Mouse (Mus musculus) CH12.LX (cell line): ENCODE results near the gene Zbtb20. TPM values are rescaled to one million over a fixed set of nuclear protein-coding genes. Genes with fewer than 3 reads are reported as not detected.

Experiments used
- DNase-seq: peaks from one replicate; pipeline ENCODE4 v3.0.0-alpha.2; 2013; ENCODE audit errors: extremely low read depth
- H3K27ac ChIP-seq: 2 replicates; pipeline ENCODE4 v1.5.1; 2012; ENCODE audit warnings: low read depth, mild to moderate bottlenecking, control low read depth, moderate library complexity; ENCODE audit not compliant: insufficient read depth
- H3K27me3 ChIP-seq: replicated peaks from 2 replicates; pipeline ENCODE3; 2012; ENCODE audit warnings: inconsistent platforms
- H3K36me3 ChIP-seq, 2 experiments: replicated peaks in 1 of 2; 2 replicates each; pipeline versions ENCODE3 to v1.6.1; 2012; ENCODE audit warnings: inconsistent platforms in 1 of 2, low read length in 1 of 2, mild to moderate bottlenecking in 1 of 2, mixed read lengths in 1 of 2, moderate library complexity in 1 of 2; ENCODE audit not compliant: control insufficient read depth in 1 of 2, insufficient read depth in 1 of 2
- H3K4me1 ChIP-seq, 2 experiments: 2 replicates each; pipeline ENCODE4 v1.6.1; 2012; ENCODE audit warnings: inconsistent platforms in 1 of 2, moderate library complexity in 1 of 2; ENCODE audit not compliant: insufficient read depth in 2 of 2, control insufficient read depth in 1 of 2
- H3K4me2 ChIP-seq: 2 replicates; pipeline ENCODE4 v1.6.1; 2012; ENCODE audit warnings: low read depth, mild to moderate bottlenecking, control low read depth; ENCODE audit not compliant: poor library complexity, insufficient read depth, severe bottlenecking
- H3K4me3 ChIP-seq, 3 experiments: fragments of 150-350 bp in 1 of 3; sonication (generic) in 1 of 3; replicated peaks in 1 of 3; 2 replicates each; pipeline versions ENCODE3 to v1.5.1; 2011 to 2012; ENCODE audit warnings: low read depth in 2 of 3, low read length in 2 of 3, mild to moderate bottlenecking in 2 of 3, moderate library complexity in 2 of 3, control low read depth in 1 of 3, improper control_type of control experiment in 1 of 3, inconsistent platforms in 1 of 3, mixed read lengths in 1 of 3; ENCODE audit not compliant: poor library complexity in 1 of 3
- H3K79me2 ChIP-seq: replicated peaks from 2 replicates; pipeline ENCODE4 v1.6.1; 2012; ENCODE audit warnings: mild to moderate bottlenecking, moderate library complexity; ENCODE audit not compliant: control insufficient read depth, poor library complexity, insufficient read depth, severe bottlenecking; ENCODE audit errors: extremely low read depth
- H3K9ac ChIP-seq: 2 replicates; pipeline ENCODE4 v1.6.1; 2012; ENCODE audit warnings: low read depth, mild to moderate bottlenecking, control low read depth, moderate library complexity; ENCODE audit not compliant: insufficient read depth
- H3K9me3 ChIP-seq: replicated peaks from 2 replicates; pipeline ENCODE3; 2012; ENCODE audit warnings: low read length, inconsistent platforms, mixed read lengths
- BHLHE40 ChIP-seq: IDR thresholded peaks from 2 replicates; pipeline ENCODE4 v1.6.1; 2011; ENCODE audit warnings: mild to moderate bottlenecking, low read depth, low read length, improper control_type of control experiment
- CHD2 ChIP-seq: IDR thresholded peaks from 2 replicates; pipeline ENCODE4 v1.6.1; 2011; ENCODE audit warnings: low read length, improper control_type of control experiment
- E2F4 ChIP-seq: IDR thresholded peaks from 2 replicates; pipeline ENCODE4 v1.6.1; 2011; ENCODE audit warnings: low read depth, low read length, improper control_type of control experiment; ENCODE audit not compliant: insufficient replicate concordance
- ELF1 ChIP-seq: IDR thresholded peaks from 2 replicates; pipeline ENCODE4 v1.6.1; 2014; ENCODE audit warnings: low read depth, mild to moderate bottlenecking, inconsistent platforms, low read length, improper control_type of control experiment
- ETS1 ChIP-seq: conservative IDR thresholded peaks from 2 replicates; pipeline ENCODE4 v1.6.1; 2012; ENCODE audit warnings: low read depth, mild to moderate bottlenecking, inconsistent platforms, low read length, improper control_type of control experiment, moderate library complexity
- GABPA ChIP-seq: IDR thresholded peaks from 2 replicates; pipeline ENCODE4 v1.6.1; 2012; ENCODE audit warnings: low read depth, low read length, improper control_type of control experiment, inconsistent platforms; ENCODE audit not compliant: insufficient replicate concordance
- JUN ChIP-seq: IDR thresholded peaks from 2 replicates; pipeline ENCODE4 v1.6.1; 2011; ENCODE audit warnings: low read depth, mild to moderate bottlenecking, low read length, improper control_type of control experiment, moderate library complexity; ENCODE audit not compliant: insufficient read depth
- JUND ChIP-seq: conservative IDR thresholded peaks from 2 replicates; pipeline ENCODE4 v1.6.1; 2011; ENCODE audit warnings: low read depth, low read length, improper control_type of control experiment
- KAT2A ChIP-seq: IDR thresholded peaks from 2 replicates; pipeline ENCODE4 v1.6.1; 2012; ENCODE audit warnings: low read length, improper control_type of control experiment, inconsistent platforms; ENCODE audit not compliant: insufficient replicate concordance
- MAFK ChIP-seq: IDR thresholded peaks from 2 replicates; pipeline ENCODE4 v1.6.1; 2011; ENCODE audit warnings: low read length, improper control_type of control experiment; ENCODE audit not compliant: insufficient replicate concordance
- MAX ChIP-seq: IDR thresholded peaks from 2 replicates; pipeline ENCODE4 v1.6.1; 2011; ENCODE audit warnings: low read length, improper control_type of control experiment
- MEF2A ChIP-seq: IDR thresholded peaks from 2 replicates; pipeline ENCODE4 v1.6.1; 2014; ENCODE audit warnings: low read depth, mild to moderate bottlenecking, inconsistent platforms, low read length, improper control_type of control experiment, borderline replicate concordance
- MXI1 ChIP-seq: IDR thresholded peaks from 2 replicates; pipeline ENCODE4 v1.6.1; 2011; ENCODE audit warnings: mild to moderate bottlenecking, low read depth, low read length, improper control_type of control experiment
- PAX5 ChIP-seq: IDR thresholded peaks from 2 replicates; pipeline ENCODE4 v1.6.1; 2012; ENCODE audit warnings: low read length, inconsistent platforms, mixed read lengths
- POLR2AphosphoS2 ChIP-seq: IDR thresholded peaks from 2 replicates; pipeline ENCODE4 v1.6.1; 2011; ENCODE audit warnings: low read depth, low read length, improper control_type of control experiment
- RAD21 ChIP-seq: IDR thresholded peaks from 2 replicates; pipeline ENCODE4 v1.6.1; 2011; ENCODE audit warnings: low read depth, mild to moderate bottlenecking, low read length, improper control_type of control experiment, moderate library complexity
- SIN3A ChIP-seq: IDR thresholded peaks from 2 replicates; pipeline ENCODE4 v1.6.1; 2012; ENCODE audit warnings: low read length, improper control_type of control experiment, inconsistent platforms
- SMC3 ChIP-seq: IDR thresholded peaks from 2 replicates; pipeline ENCODE4 v1.6.1; 2011; ENCODE audit warnings: low read depth, low read length, improper control_type of control experiment
- TCF12 ChIP-seq: IDR thresholded peaks from 2 replicates; pipeline ENCODE4 v1.6.1; 2014; ENCODE audit warnings: low read depth, mild to moderate bottlenecking, inconsistent platforms, low read length, improper control_type of control experiment
- UBTF ChIP-seq: IDR thresholded peaks from 2 replicates; pipeline ENCODE4 v1.6.1; 2012; ENCODE audit warnings: low read depth, mild to moderate bottlenecking, inconsistent platforms, low read length, improper control_type of control experiment, moderate library complexity
- USF1 ChIP-seq: IDR thresholded peaks from 2 replicates; pipeline ENCODE4 v1.6.1; 2014; ENCODE audit warnings: low read depth, mild to moderate bottlenecking, inconsistent platforms, low read length, improper control_type of control experiment
- ZC3H11A ChIP-seq: IDR thresholded peaks from 2 replicates; pipeline ENCODE4 v1.6.1; 2012; ENCODE audit warnings: low read depth, mild to moderate bottlenecking, inconsistent platforms, low read length, improper control_type of control experiment
- dilution Hi-C: fragments of 300-500 bp; cut with MboI; formaldehyde crosslinking; loops from 2 replicates; pipeline ENCODE4 v1.14.3; 2020; ENCODE audit warnings: low sequenced_read_pairs; ENCODE audit not compliant: extremely low pct_unique_long_range_greater_than_20kb, extremely low pct_ligation_motif_present
- in situ Hi-C: fragments of 300-500 bp; cut with MboI; formaldehyde crosslinking; loops from 3 replicates; pipeline ENCODE4 v1.14.3; 2019; ENCODE audit warnings: low sequenced_read_pairs, low pct_ligation_motif_present, low pct_unique_long_range_greater_than_20kb, mixed read lengths
- polyA plus RNA-seq: library from polyadenylated mRNA; unstranded; fragments of >175 nt; gene quantifications from 2 replicates; pipeline ENCODE4 v1.2.1, GENCODE M21; 2012; ENCODE audit warnings: low read depth; ENCODE audit not compliant: insufficient read length
- total RNA-seq, 2 experiments: library from RNA; depleted of rRNA; stranded (reverse); fragments of 300-350 nt in 1 of 2; fragments of >200 nt in 1 of 2; gene quantifications; 2 replicates each; pipeline ENCODE4 v1.2.3; 2012 to 2014

Gene Zbtb20
- total and polyA plus RNA-seq, 3 experiments: 24.9 to 58.0 (median 51.6) TPM

DNA sequence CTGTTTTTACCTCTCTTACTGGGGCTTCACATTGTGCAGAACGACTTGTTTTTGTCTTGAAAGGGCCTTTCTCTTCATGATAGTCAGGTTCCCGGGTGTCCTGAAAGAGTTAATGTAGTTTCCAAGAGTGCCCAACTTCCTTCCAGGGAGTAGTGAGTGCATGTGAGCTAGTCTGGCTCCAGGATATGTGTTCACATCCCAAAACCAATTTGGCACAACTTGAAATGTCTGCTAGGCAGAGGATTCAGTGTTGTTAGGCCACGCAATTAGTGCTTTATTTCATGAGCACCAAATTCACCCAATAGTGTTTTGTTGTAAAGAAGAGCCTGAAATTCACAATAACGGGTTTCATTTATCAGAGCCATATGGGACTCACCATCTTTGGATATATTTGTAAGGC is 45.8 kb downstream of the Zbtb20 start:
- Histone ChIP-seq H3K27ac (no peak overlapping the region), H3K36me3 (no peaks in the 10 kb centered on the region), H3K4me2 (no peak overlapping the region), H3K9me3 (no peaks in the 10 kb centered on the region), H3K4me1 (no peaks in the 10 kb centered on the region), H3K9ac (no peak overlapping the region), H3K79me2 (no peaks in the 10 kb centered on the region), H3K27me3 (no peaks in the 10 kb centered on the region), H3K4me3 (no peak overlapping the region)
- in situ Hi-C loops: loop anchor here (25.0 kb wide), 1 partner anchor 241 kb away; no protein-coding TSS in a partner anchor
- DNase-seq: no peak
- dilution Hi-C loops: no loop called here
- TF ChIP-seq BHLHE40 (no peak), MAX (no peak), POLR2AphosphoS2 (no peak), SIN3A (no peak), MXI1 (no peak), ELF1 (no peak), ETS1 (no peak), KAT2A (no peak), USF1 (no peak), E2F4 (no peak), JUND (no peak), MEF2A (no peak), CHD2 (no peak), MAFK (no peak), UBTF (no peak), PAX5 (no peak)

DNA sequence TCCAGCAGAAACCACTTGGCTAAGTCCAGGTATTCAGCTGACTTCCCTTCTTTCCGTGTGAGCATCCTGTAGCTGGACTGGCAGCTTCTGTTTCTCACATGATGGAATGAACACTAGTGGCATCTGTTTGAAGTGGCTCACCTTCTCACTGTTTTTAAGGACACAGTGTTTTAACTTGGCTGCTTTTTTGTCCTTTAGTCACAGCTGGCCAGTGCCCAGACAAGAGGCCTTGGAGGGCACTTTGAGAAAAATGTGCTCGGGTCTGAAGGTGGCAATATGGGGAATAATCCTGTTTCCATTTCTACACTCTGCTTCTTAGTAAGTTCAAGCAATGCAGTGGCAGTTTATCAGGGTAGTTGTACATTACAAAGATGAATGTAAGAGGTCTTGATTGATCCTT is 62.5 kb downstream of the Zbtb20 start:
- Histone ChIP-seq H3K4me1 (no peaks in the 10 kb centered on the region), H3K79me2 (no peaks in the 10 kb centered on the region), H3K4me2 (no peak overlapping the region), H3K27ac (no peak overlapping the region), H3K9ac (no peak overlapping the region), H3K36me3 (no peaks in the 10 kb centered on the region), H3K9me3 (no peaks in the 10 kb centered on the region), H3K27me3 (no peaks in the 10 kb centered on the region), H3K4me3 (no peak overlapping the region)
- in situ Hi-C loops: no loop called here
- dilution Hi-C loops: no loop called here
- DNase-seq: no peak
- no peak for TF ChIP-seq RAD21
- TF ChIP-seq MEF2A: no peak
- TF ChIP-seq MXI1: no peak
- TF ChIP-seq ZC3H11A: no peak
- TF ChIP-seq SMC3: no peak
- no peak for TF ChIP-seq JUN
- no peak for TF ChIP-seq GABPA
- TF ChIP-seq SIN3A: no peak
- TF ChIP-seq TCF12: no peak
- no peak for TF ChIP-seq PAX5
